Mouse (Mus musculus): Measurements from ENCODE around the gene Aarsd1. TPM values are rescaled to one million over a fixed set of nuclear protein-coding genes. Genes with fewer than 3 reads are reported as not detected.
A peak's percentile ranks its signal among the peaks of the same experiment; 100 is the strongest.
"Not testable (repeated sequence)": the region's sequence is repeated elsewhere in the genome, so short reads cannot be mapped to it uniquely, and the experiment has no call there.

The Aarsd1 gene
- polyA plus RNA-seq, 1 experiment from 2014 or later: 98.2 TPM

- 22% methylated on average over 3 of the region's 3 CpGs for WGBS
- Histone ChIP-seq H3K27me3 (ENCODE audit: control insufficient read depth, insufficient read depth, low read depth, low read length) (no peaks in the 10 kb centered on the region), H3K9ac (ENCODE audit: low read depth, low read length) (no peak overlapping the region), H3K4me1 (ENCODE audit: control insufficient read depth, insufficient read depth, low read length) (peaks cover 16% of the 10 kb centered on the region), H3K36me3 (ENCODE audit: control insufficient read depth, insufficient read depth, low read length) (no peaks in the 10 kb centered on the region), H3K4me2 (ENCODE audit: low read length) (no peak overlapping the region), H3K27ac (ENCODE audit: low read length) (no peak overlapping the region), H3K9me3 (replicated peaks; ENCODE audit: control insufficient read depth, low read length, poor library complexity, severe bottlenecking) (no peaks in the 10 kb centered on the region), H3K4me3 (ENCODE audit: low read depth, low read length) (no peak overlapping the region)
- no peak for ATAC-seq
Observed at GRCm38 (mm10) chr11:101419610-101420009, 2.2 kb upstream of the Aarsd1 start.

GRCm38 (mm10) chr11:101418991-101419390 lies 1.6 kb upstream of the Aarsd1 start:
- H3K4me3 ChIP-seq (ENCODE audit: low read depth, low read length): no peak overlapping the region
- H3K36me3 ChIP-seq (ENCODE audit: control insufficient read depth, insufficient read depth, low read length): no peaks in the 10 kb centered on the region
- H3K4me1 ChIP-seq (ENCODE audit: control insufficient read depth, insufficient read depth, low read length): peaks cover 10% of the 10 kb centered on the region
- H3K9ac ChIP-seq (ENCODE audit: low read depth, low read length): no peak overlapping the region
- no peaks in the 10 kb centered on the region for H3K9me3 ChIP-seq (replicated peaks; ENCODE audit: control insufficient read depth, low read length, poor library complexity, severe bottlenecking)
- no peaks in the 10 kb centered on the region for H3K27me3 ChIP-seq (ENCODE audit: control insufficient read depth, insufficient read depth, low read depth, low read length)
- ATAC-seq: no peak
- no peak overlapping the region for H3K4me2 ChIP-seq (ENCODE audit: low read length)
- WGBS: 54% methylated on average over 6 of the region's 6 CpGs
- no peak overlapping the region for H3K27ac ChIP-seq (ENCODE audit: low read length)

- ATAC-seq: peak; percentile 79
- peak overlapping the region; percentile 84 for H3K4me3 ChIP-seq (ENCODE audit: low read depth, low read length)
- H3K9me3 ChIP-seq (replicated peaks; ENCODE audit: control insufficient read depth, low read length, poor library complexity, severe bottlenecking): no peaks in the 10 kb centered on the region
- H3K36me3 ChIP-seq (ENCODE audit: control insufficient read depth, insufficient read depth, low read length): peaks cover 10% of the 10 kb centered on the region
- WGBS: 3% methylated on average over 11 of the region's 11 CpGs
- peak overlapping the region; percentile 90 for H3K4me2 ChIP-seq (ENCODE audit: low read length)
- peak overlapping the region; percentile 85 for H3K27ac ChIP-seq (ENCODE audit: low read length)
- peaks cover 7% of the 10 kb centered on the region for H3K4me1 ChIP-seq (ENCODE audit: control insufficient read depth, insufficient read depth, low read length)
- no peaks in the 10 kb centered on the region for H3K27me3 ChIP-seq (ENCODE audit: control insufficient read depth, insufficient read depth, low read depth, low read length)
- peak overlapping the region; percentile 91 for H3K9ac ChIP-seq (ENCODE audit: low read depth, low read length)
Observed at GRCm38 (mm10) chr11:101416433-101417100, 848 bp downstream of the Aarsd1 start.

GRCm38 (mm10) chr11:101415306-101415705 lies 2.1 kb downstream of the Aarsd1 start:
- no peak for ATAC-seq
- no peaks in the 10 kb centered on the region for H3K27me3 ChIP-seq (ENCODE audit: control insufficient read depth, insufficient read depth, low read depth, low read length)
- no peak overlapping the region for H3K9ac ChIP-seq (ENCODE audit: low read depth, low read length)
- 87% methylated on average over 2 of the region's 2 CpGs for WGBS
- H3K36me3 ChIP-seq (ENCODE audit: control insufficient read depth, insufficient read depth, low read length): peaks cover 18% of the 10 kb centered on the region
- no peak overlapping the region for H3K27ac ChIP-seq (ENCODE audit: low read length)
- H3K9me3 ChIP-seq (replicated peaks; ENCODE audit: control insufficient read depth, low read length, poor library complexity, severe bottlenecking): no peaks in the 10 kb centered on the region
- H3K4me3 ChIP-seq (ENCODE audit: low read depth, low read length): no peak overlapping the region
- peaks cover 7% of the 10 kb centered on the region for H3K4me1 ChIP-seq (ENCODE audit: control insufficient read depth, insufficient read depth, low read length)
- H3K4me2 ChIP-seq (ENCODE audit: low read length): no peak overlapping the region

GRCm38 (mm10) chr11:101395110-101395509 lies 22.3 kb downstream of the Aarsd1 start:
- no peak overlapping the region for H3K27ac ChIP-seq (ENCODE audit: low read length)
- H3K9ac ChIP-seq (ENCODE audit: low read depth, low read length): no peak overlapping the region
- no peaks in the 10 kb centered on the region for H3K9me3 ChIP-seq (replicated peaks; ENCODE audit: control insufficient read depth, low read length, poor library complexity, severe bottlenecking)
- WGBS: 3% methylated on average over 8 of the region's 8 CpGs
- no peak overlapping the region for H3K4me2 ChIP-seq (ENCODE audit: low read length)
- H3K4me1 ChIP-seq (ENCODE audit: control insufficient read depth, insufficient read depth, low read length): no peaks in the 10 kb centered on the region
- ATAC-seq: no peak
- no peak overlapping the region for H3K4me3 ChIP-seq (ENCODE audit: low read depth, low read length)
- no peaks in the 10 kb centered on the region for H3K36me3 ChIP-seq (ENCODE audit: control insufficient read depth, insufficient read depth, low read length)
- H3K27me3 ChIP-seq (ENCODE audit: control insufficient read depth, insufficient read depth, low read depth, low read length): no peaks in the 10 kb centered on the region

GRCm38 (mm10) chr11:101381817-101382216 lies 35.6 kb downstream of the Aarsd1 start:
- no peak for ATAC-seq
- no peaks in the 10 kb centered on the region for H3K9me3 ChIP-seq (replicated peaks; ENCODE audit: control insufficient read depth, low read length, poor library complexity, severe bottlenecking)
- H3K4me1 ChIP-seq (ENCODE audit: control insufficient read depth, insufficient read depth, low read length): no peaks in the 10 kb centered on the region
- no peak overlapping the region for H3K27ac ChIP-seq (ENCODE audit: low read length)
- H3K27me3 ChIP-seq (ENCODE audit: control insufficient read depth, insufficient read depth, low read depth, low read length): no peaks in the 10 kb centered on the region
- H3K4me2 ChIP-seq (ENCODE audit: low read length): no peak overlapping the region
- no peaks in the 10 kb centered on the region for H3K36me3 ChIP-seq (ENCODE audit: control insufficient read depth, insufficient read depth, low read length)
- 9% methylated on average over 4 of the region's 4 CpGs for WGBS
- H3K4me3 ChIP-seq (ENCODE audit: low read depth, low read length): no peak overlapping the region
- no peak overlapping the region for H3K9ac ChIP-seq (ENCODE audit: low read depth, low read length)

- 82% methylated on average over 6 of the region's 6 CpGs for WGBS
- Histone ChIP-seq H3K27ac (ENCODE audit: low read length) (no peak overlapping the region), H3K4me2 (ENCODE audit: low read length) (no peak overlapping the region), H3K4me3 (ENCODE audit: low read depth, low read length) (no peak overlapping the region), H3K27me3 (ENCODE audit: control insufficient read depth, insufficient read depth, low read depth, low read length) (no peaks in the 10 kb centered on the region), H3K9ac (ENCODE audit: low read depth, low read length) (no peak overlapping the region), H3K4me1 (ENCODE audit: control insufficient read depth, insufficient read depth, low read length) (no peaks in the 10 kb centered on the region), H3K9me3 (replicated peaks; ENCODE audit: control insufficient read depth, low read length, poor library complexity, severe bottlenecking) (no peaks in the 10 kb centered on the region), H3K36me3 (ENCODE audit: control insufficient read depth, insufficient read depth, low read length) (no peaks in the 10 kb centered on the region)
- ATAC-seq: no peak
Observed at GRCm38 (mm10) chr11:101378926-101379325, 38.5 kb downstream of the Aarsd1 start.

- H3K9ac ChIP-seq (ENCODE audit: low read depth, low read length); H3K9me3 ChIP-seq (replicated peaks; ENCODE audit: control insufficient read depth, low read length, poor library complexity, severe bottlenecking); H3K4me3 ChIP-seq (ENCODE audit: low read depth, low read length); H3K27ac ChIP-seq (ENCODE audit: low read length); H3K4me2 ChIP-seq (ENCODE audit: low read length); H3K27me3 ChIP-seq (ENCODE audit: control insufficient read depth, insufficient read depth, low read depth, low read length); H3K4me1 ChIP-seq (ENCODE audit: control insufficient read depth, insufficient read depth, low read length); ATAC-seq; H3K36me3 ChIP-seq (ENCODE audit: control insufficient read depth, insufficient read depth, low read length): not testable (repeated sequence)
- over 99% methylated on average over 8 of the region's 8 CpGs for WGBS
Observed at GRCm38 (mm10) chr11:101378196-101378595, 39.2 kb downstream of the Aarsd1 start.

- Histone ChIP-seq H3K9me3 (replicated peaks; ENCODE audit: control insufficient read depth, low read length, poor library complexity, severe bottlenecking) (no peaks in the 10 kb centered on the region), H3K27me3 (ENCODE audit: control insufficient read depth, insufficient read depth, low read depth, low read length) (no peaks in the 10 kb centered on the region), H3K4me1 (ENCODE audit: control insufficient read depth, insufficient read depth, low read length) (no peaks in the 10 kb centered on the region), H3K4me3 (ENCODE audit: low read depth, low read length) (no peak overlapping the region), H3K4me2 (ENCODE audit: low read length) (no peak overlapping the region), H3K9ac (ENCODE audit: low read depth, low read length) (no peak overlapping the region), H3K27ac (ENCODE audit: low read length) (no peak overlapping the region), H3K36me3 (ENCODE audit: control insufficient read depth, insufficient read depth, low read length) (no peaks in the 10 kb centered on the region)
- 70% methylated on average over 7 of the region's 7 CpGs for WGBS
- ATAC-seq: no peak
Observed at GRCm38 (mm10) chr11:101374421-101374938, 42.9 kb downstream of the Aarsd1 start.
